Mouse (Mus musculus): Measurements from ENCODE around the gene Rft1. TPM values are rescaled to one million over a fixed set of nuclear protein-coding genes. Genes with fewer than 3 reads are reported as not detected.

The Rft1 gene
- total RNA-seq, 2 experiments from 2014 or later, result 10.6 to 11.0 TPM

- DNase-seq (ENCODE audit: low spot score in 2 of 2), result no peak
Observed at GRCm38 (mm10) chr14:30670161-30670560, 16.0 kb downstream of the Rft1 start.

GRCm38 (mm10) chr14:30671095-30671985, 17.2 kb downstream of the Rft1 start:
- no peak for DNase-seq (ENCODE audit: low spot score in 2 of 2)

GRCm38 (mm10) chr14:30671986-30672312, 17.8 kb downstream of the Rft1 start:
- DNase-seq (ENCODE audit: low spot score in 2 of 2), result peak; percentile 70 to 85

- DNase-seq (ENCODE audit: low spot score in 2 of 2), result no peak
Observed at GRCm38 (mm10) chr14:30674947-30675346, 20.8 kb downstream of the Rft1 start.

- DNase-seq (ENCODE audit: low spot score in 2 of 2), result no peak
Observed at GRCm38 (mm10) chr14:30682131-30682530, 28.0 kb downstream of the Rft1 start.

GRCm38 (mm10) chr14:30690685-30691084, 36.5 kb downstream of the Rft1 start:
- no peak for DNase-seq (ENCODE audit: low spot score in 2 of 2)

GRCm38 (mm10) chr14:30692439-30692838, 38.3 kb downstream of the Rft1 start:
- DNase-seq (ENCODE audit: low spot score in 2 of 2), result no peak

GRCm38 (mm10) chr14:30694786-30695185, 40.6 kb downstream of the Rft1 start:
- no peak for DNase-seq (ENCODE audit: low spot score in 2 of 2)

- DNase-seq (ENCODE audit: low spot score in 2 of 2), result peak in 1 of 2 experiments; percentile 58
Observed at GRCm38 (mm10) chr14:30695609-30696008, 41.4 kb downstream of the Rft1 start.

- DNase-seq (ENCODE audit: low spot score in 2 of 2), result no peak
Observed at GRCm38 (mm10) chr14:30697407-30698052, 43.4 kb downstream of the Rft1 start.

- peak in 1 of 2 experiments; percentile 33 for DNase-seq (ENCODE audit: low spot score in 2 of 2)
Observed at GRCm38 (mm10) chr14:30699656-30700055, 45.5 kb downstream of the Rft1 start.

- DNase-seq (ENCODE audit: low spot score in 2 of 2), result no peak
Observed at GRCm38 (mm10) chr14:30702512-30702911, 48.4 kb downstream of the Rft1 start.

- no peak for DNase-seq (ENCODE audit: low spot score in 2 of 2)
Observed at GRCm38 (mm10) chr14:30703079-30703478, 48.9 kb downstream of the Rft1 start.

GRCm38 (mm10) chr14:30704098-30704855, 50.1 kb downstream of the Rft1 start:
- DNase-seq (ENCODE audit: low spot score in 2 of 2), result no peak

GRCm38 (mm10) chr14:30711892-30712291, 57.7 kb downstream of the Rft1 start:
- DNase-seq (ENCODE audit: low spot score in 2 of 2), result no peak

- DNase-seq (ENCODE audit: low spot score in 2 of 2), result no peak
Observed at GRCm38 (mm10) chr14:30713769-30714168, 59.6 kb downstream of the Rft1 start.

- peak; percentile 71 to 83 for DNase-seq (ENCODE audit: low spot score in 2 of 2)
Observed at GRCm38 (mm10) chr14:30714799-30715617, 60.8 kb downstream of the Rft1 start, which contains the start of gene Sfmbt1. Gene Sfmbt1, plus strand, starts transcription at chr14:30714849.

- peak; percentile 48 to 67 for DNase-seq (ENCODE audit: low spot score in 2 of 2)
Observed at GRCm38 (mm10) chr14:30715618-30716050, 61.5 kb downstream of the Rft1 start.

- peak; percentile 52 to 70 for DNase-seq (ENCODE audit: low spot score in 2 of 2)
Observed at GRCm38 (mm10) chr14:30716051-30716952, 62.1 kb downstream of the Rft1 start.

- DNase-seq (ENCODE audit: low spot score in 2 of 2), result no peak
Observed at GRCm38 (mm10) chr14:30716953-30717285, 62.8 kb downstream of the Rft1 start.
